Mouse (Mus musculus): ENCODE data around the gene Nkd2. TPM values are rescaled to one million over a fixed set of nuclear protein-coding genes. Genes with fewer than 3 reads are reported as not detected.

Nkd2 gene
- 1 to 10 TPM; 6.7 to 8.6 TPM for total RNA-seq (2021)

GRCm38 (mm10) chr13:73847465-73847836, at the start of gene Nkd2:
Gene Nkd2 (minus strand): TSS chr13:73847631.
- peak; percentile 63 for DNase-seq

- DNase-seq: no peak
Measured at GRCm38 (mm10) chr13:73892493-73893178, 45.2 kb upstream of the Nkd2 start.

- no peak for DNase-seq
Measured at GRCm38 (mm10) chr13:73887415-73887874, 40.0 kb upstream of the Nkd2 start.

GRCm38 (mm10) chr13:73886601-73887000, 39.2 kb upstream of the Nkd2 start:
- DNase-seq: no peak

- DNase-seq: no peak
Measured at GRCm38 (mm10) chr13:73886066-73886465, 38.6 kb upstream of the Nkd2 start.

- DNase-seq: no peak
Measured at GRCm38 (mm10) chr13:73885656-73886055, 38.2 kb upstream of the Nkd2 start.

GRCm38 (mm10) chr13:73881347-73881746, 33.9 kb upstream of the Nkd2 start:
- DNase-seq: no peak

- peak in 1 of 2 experiments; percentile 13 for DNase-seq
Measured at GRCm38 (mm10) chr13:73879824-73880223, 32.4 kb upstream of the Nkd2 start.

GRCm38 (mm10) chr13:73872159-73872558, 24.7 kb upstream of the Nkd2 start:
- no peak for DNase-seq

GRCm38 (mm10) chr13:73846589-73847464, 604 bp downstream of the Nkd2 start:
- DNase-seq: peak in 1 of 2 experiments; percentile 6

GRCm38 (mm10) chr13:73842696-73843095, 4.7 kb downstream of the Nkd2 start:
- no peak for DNase-seq

- no peak for DNase-seq
Measured at GRCm38 (mm10) chr13:73839740-73840139, 7.7 kb downstream of the Nkd2 start.

- no peak for DNase-seq
Measured at GRCm38 (mm10) chr13:73839137-73839548, 8.3 kb downstream of the Nkd2 start.

GRCm38 (mm10) chr13:73837708-73838107, 9.7 kb downstream of the Nkd2 start:
- DNase-seq: no peak

GRCm38 (mm10) chr13:73836491-73836890, 10.9 kb downstream of the Nkd2 start:
- no peak for DNase-seq

- DNase-seq: no peak
Measured at GRCm38 (mm10) chr13:73835791-73836190, 11.6 kb downstream of the Nkd2 start.

GRCm38 (mm10) chr13:73833809-73834208, 13.6 kb downstream of the Nkd2 start:
- no peak for DNase-seq

- DNase-seq: peak; percentile 29 to 50
Measured at GRCm38 (mm10) chr13:73831486-73831885, 15.9 kb downstream of the Nkd2 start.

- DNase-seq: no peak
Measured at GRCm38 (mm10) chr13:73827243-73827642, 20.2 kb downstream of the Nkd2 start.

- no peak for DNase-seq
Measured at GRCm38 (mm10) chr13:73823711-73824110, 23.7 kb downstream of the Nkd2 start.

- DNase-seq: peak; percentile 18 to 35
Measured at GRCm38 (mm10) chr13:73822187-73822800, 25.1 kb downstream of the Nkd2 start.

GRCm38 (mm10) chr13:73821251-73821650, 26.2 kb downstream of the Nkd2 start:
- no peak for DNase-seq

GRCm38 (mm10) chr13:73818921-73819320, 28.5 kb downstream of the Nkd2 start:
- DNase-seq: no peak

Measured in layer of hippocampus, postnatal 36 days (tissue).